Mouse (Mus musculus) lung, adult 2 months (tissue): ENCODE results near the gene Scg5.

Experiments used
- CTCF ChIP-seq: fragments of 200-500 bp; IDR thresholded peaks from 2 replicates; pipeline ENCODE4 v1.5.1; 2011; ENCODE audit warnings: mild to moderate bottlenecking, low read length, control low read depth; ENCODE audit not compliant: insufficient read depth
- POLR2A ChIP-seq: fragments of 200-500 bp; IDR thresholded peaks from 2 replicates; pipeline ENCODE4 v1.6.1; 2011; ENCODE audit warnings: low read depth, mild to moderate bottlenecking, control low read depth, low read length, borderline replicate concordance; ENCODE audit errors: extremely low read depth

- TF ChIP-seq CTCF (no peak), POLR2A (no peak)
Observed at GRCm38 (mm10) chr2:113774150-113774805, 54.6 kb downstream of the Scg5 start.
